Mouse (Mus musculus): ENCODE data around the gene Mn1.

GRCm38 (mm10) chr5:111398471-111398870 lies 18.7 kb upstream of the Mn1 start:
- no peak for TF ChIP-seq CTCF (IDR thresholded peaks at IDR 0.05; ENCODE audit: borderline replicate concordance, insufficient read depth, low read depth, low read length)
- TF ChIP-seq POLR2A (IDR thresholded peaks at IDR 0.05; ENCODE audit: borderline replicate concordance, insufficient read depth, low read length), result no peak
